Mouse (Mus musculus) 3134 (cell line): ENCODE data around the gene Fv1.

Experiments
- DNase-seq: peaks from one replicate; pipeline ENCODE4 v3.0.0-alpha.2; 2011; ENCODE audit warnings: low spot score; ENCODE audit not compliant: insufficient read length; ENCODE audit errors: extremely low read depth

Gene Fv1

GRCm38 (mm10) chr4:147883041-147883440, 14.3 kb downstream of the Fv1 start:
- DNase-seq: no peak

- no peak for DNase-seq
These were observed 15.4 kb downstream of the Fv1 start for GRCm38 (mm10) chr4:147884138-147884537.

GRCm38 (mm10) chr4:147886158-147886557, 17.4 kb downstream of the Fv1 start:
- DNase-seq: no peak

GRCm38 (mm10) chr4:147887277-147887676, 18.5 kb downstream of the Fv1 start:
- DNase-seq: no peak

- DNase-seq: no peak
These were observed 19.5 kb downstream of the Fv1 start for GRCm38 (mm10) chr4:147888237-147888636.

GRCm38 (mm10) chr4:147890341-147890740, 21.6 kb downstream of the Fv1 start:
- DNase-seq: no peak

- no peak for DNase-seq
These were observed 27.1 kb downstream of the Fv1 start for GRCm38 (mm10) chr4:147895815-147896330.

GRCm38 (mm10) chr4:147896411-147896810, 27.6 kb downstream of the Fv1 start:
- no peak for DNase-seq

GRCm38 (mm10) chr4:147897348-147897747, 28.6 kb downstream of the Fv1 start:
- no peak for DNase-seq

GRCm38 (mm10) chr4:147900452-147900851, 31.7 kb downstream of the Fv1 start:
- DNase-seq: no peak

GRCm38 (mm10) chr4:147902906-147903500, 34.2 kb downstream of the Fv1 start:
- DNase-seq: no peak

GRCm38 (mm10) chr4:147903601-147904000, 34.8 kb downstream of the Fv1 start:
- DNase-seq: no peak

- DNase-seq: peak; percentile 88
These were observed 35.7 kb downstream of the Fv1 start, which contains the start of gene Mfn2 for GRCm38 (mm10) chr4:147904313-147905089. Gene Mfn2 (minus strand): TSS chr4:147904704.

- no peak for DNase-seq
These were observed 36.4 kb downstream of the Fv1 start for GRCm38 (mm10) chr4:147905090-147905659.

- DNase-seq: peak; percentile 83
These were observed 37.5 kb downstream of the Fv1 start for GRCm38 (mm10) chr4:147906230-147906629.

GRCm38 (mm10) chr4:147909486-147909885, 40.7 kb downstream of the Fv1 start:
- DNase-seq: no peak

- no peak for DNase-seq
These were observed 49.8 kb downstream of the Fv1 start for GRCm38 (mm10) chr4:147918459-147919121.
